Mouse (Mus musculus) heart, adult 8-10 months (tissue): ENCODE data around the gene Slc4a1. TPM values are rescaled to one million over a fixed set of nuclear protein-coding genes. Genes with fewer than 3 reads are reported as not detected.
"Not testable (repeated sequence)": the region's sequence is repeated elsewhere in the genome, so short reads cannot be mapped to it uniquely, and the experiment has no call there.

Source experiments
- DNase-seq: peaks from one replicate; pipeline ENCODE4 v3.0.0; 2022; ENCODE audit warnings: low spot score
- total RNA-seq, 4 experiments: library from RNA; stranded (reverse); gene quantifications; 2 replicates each; pipeline ENCODE4 v1.2.4; 2022

The Slc4a1 gene
- total RNA-seq, 4 experiments from 2014 or later: 0.19 to 4.5 (median 1.5) TPM

DNA sequence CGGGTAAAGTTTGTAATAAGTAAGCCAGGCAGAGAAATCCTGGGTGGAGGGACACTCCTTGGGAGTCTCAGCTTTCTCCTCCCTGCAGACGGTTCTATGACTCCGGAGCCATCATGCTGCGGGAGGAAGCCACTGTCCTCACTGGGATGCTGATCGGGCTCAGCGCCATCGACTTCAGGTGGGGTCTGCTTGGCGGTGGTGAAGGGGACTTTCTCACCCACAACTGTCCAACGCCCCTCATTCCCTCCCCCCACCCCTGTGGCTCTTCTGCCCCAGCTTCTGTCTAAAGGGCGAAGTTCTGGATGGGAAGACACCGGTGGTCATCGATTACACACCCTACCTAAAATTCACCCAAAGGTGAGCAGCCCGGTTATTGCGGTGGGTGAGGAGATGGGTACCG, 33.1 kb upstream of the Slc4a1 start:
- DNase-seq: no peak

DNA sequence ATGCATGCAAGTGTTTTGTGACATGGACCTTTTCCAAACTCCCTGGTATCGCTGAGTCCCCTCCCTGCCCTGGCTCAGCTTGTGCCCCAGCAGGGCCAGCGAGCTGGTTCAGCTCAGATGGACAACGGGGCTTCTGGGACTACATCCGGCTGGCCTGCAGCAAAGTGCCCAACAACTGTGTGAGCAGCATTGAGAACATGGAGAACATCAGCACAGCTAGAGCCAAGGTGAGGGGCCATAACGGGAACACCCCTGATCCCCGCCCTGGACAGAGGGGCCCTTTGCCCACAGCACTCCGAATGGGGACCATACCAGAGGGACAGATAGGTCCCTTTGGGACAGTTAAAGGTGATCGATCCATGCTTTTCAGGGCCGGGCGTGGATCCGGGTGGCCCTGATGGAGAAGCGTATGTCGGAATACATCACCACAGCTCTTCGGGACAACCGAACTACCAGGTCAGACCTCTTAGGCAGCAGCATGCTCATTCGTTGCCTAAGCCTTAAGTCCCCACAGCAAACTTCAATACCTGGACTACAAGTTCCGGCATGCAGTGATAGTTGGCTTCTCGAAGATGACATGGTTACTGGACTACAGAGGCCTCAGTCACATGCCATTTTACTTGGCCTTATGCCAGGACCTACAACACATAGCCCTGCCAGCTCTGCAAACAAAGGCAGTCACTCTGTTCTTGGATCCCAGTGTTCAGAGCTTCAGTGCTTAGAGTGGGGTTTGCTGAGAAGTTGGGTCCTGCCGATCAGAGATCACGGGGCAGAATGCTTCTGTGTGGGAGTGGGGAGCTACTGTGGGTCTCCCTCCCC, 32.2 kb upstream of the Slc4a1 start:
- no peak for DNase-seq

GRCm38 (mm10) chr11:102396671-102397141, 30.7 kb upstream of the Slc4a1 start:
- DNase-seq: no peak

DNA sequence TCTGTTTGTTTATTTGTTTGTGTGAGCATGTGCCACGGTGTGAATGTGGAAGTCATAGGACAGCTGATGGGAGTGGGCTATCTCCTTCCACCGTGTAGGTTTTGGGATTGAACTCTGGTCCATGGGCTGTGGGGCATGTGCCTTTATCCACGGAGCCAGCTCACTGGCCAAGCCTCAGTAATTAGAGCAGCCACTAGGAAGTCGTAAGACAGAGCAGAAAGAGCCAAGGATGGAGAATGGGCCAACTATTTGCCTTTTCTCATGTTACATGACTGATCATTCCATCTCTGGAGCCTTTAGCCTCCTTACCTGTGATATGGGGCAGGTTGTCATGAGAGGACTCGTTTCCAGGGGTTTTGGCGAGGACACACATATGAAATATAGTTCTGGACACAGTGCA, 30.3 kb upstream of the Slc4a1 start:
- DNase-seq: no peak

- DNase-seq: no peak
Measured at GRCm38 (mm10) chr11:102395250-102395649, 29.2 kb upstream of the Slc4a1 start.

GRCm38 (mm10) chr11:102394421-102395124, 28.6 kb upstream of the Slc4a1 start:
- no peak for DNase-seq

DNA sequence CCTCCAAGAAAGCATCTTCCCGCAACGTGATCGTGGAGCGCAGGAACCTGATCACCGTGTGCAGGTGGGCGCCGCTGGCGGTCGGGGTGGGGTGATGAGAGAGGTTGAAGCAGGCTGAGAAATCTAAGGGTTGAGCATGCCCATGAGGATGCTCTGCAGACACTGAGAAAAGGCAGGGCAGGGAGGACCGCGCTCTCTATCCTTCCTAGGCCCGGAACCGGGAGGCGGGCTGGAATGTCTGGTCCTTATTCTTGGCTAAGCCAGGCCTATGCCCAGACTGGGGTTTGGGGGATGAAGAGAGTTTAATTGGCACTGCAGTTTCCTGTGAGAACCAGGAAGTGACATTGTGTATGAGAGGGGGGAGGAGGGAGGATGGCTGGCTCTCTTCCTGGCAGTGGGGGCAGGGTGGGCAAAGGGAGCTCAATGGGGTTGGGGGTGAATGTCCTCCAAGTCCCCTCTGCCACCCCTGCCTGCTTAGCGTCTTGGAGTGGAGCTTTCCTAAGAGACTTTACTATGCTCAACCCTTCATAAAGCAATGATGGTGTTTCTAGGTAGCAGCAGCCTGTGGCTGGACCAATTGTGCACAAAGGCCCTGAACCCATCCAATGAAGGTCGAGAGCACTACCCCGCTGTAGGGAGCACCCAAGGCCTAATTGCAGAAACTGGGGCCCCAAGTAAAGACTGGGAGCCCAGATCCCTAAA, 27.9 kb upstream of the Slc4a1 start:
- DNase-seq: no peak

GRCm38 (mm10) chr11:102393238-102393634, 27.2 kb upstream of the Slc4a1 start, which contains the start of gene Rundc3a:
Gene Rundc3a, plus strand, starts transcription at chr11:102393403.
- DNase-seq: no peak

- DNase-seq: no peak
Measured at GRCm38 (mm10) chr11:102392441-102393237, 26.6 kb upstream of the Slc4a1 start.

DNA sequence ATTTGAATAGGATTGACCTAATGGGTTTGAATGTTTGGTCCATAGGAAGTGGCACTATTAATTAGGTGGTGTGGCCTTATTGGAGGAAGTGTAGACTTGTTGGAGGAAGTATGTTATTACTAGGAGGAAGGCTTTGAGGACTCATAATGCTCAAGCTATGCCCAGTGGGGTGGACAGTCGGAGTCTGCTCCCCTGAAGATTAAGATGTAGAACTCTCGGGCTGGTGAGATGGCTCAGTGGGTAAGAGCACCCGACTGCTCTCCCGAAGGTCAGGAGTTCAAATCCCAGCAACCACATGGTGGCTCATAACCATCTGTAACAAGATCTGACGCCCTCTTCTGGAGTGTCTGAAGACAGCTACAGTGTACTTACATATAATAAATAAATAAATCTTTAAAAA, 23.4 kb upstream of the Slc4a1 start:
- DNase-seq: not testable (repeated sequence)

GRCm38 (mm10) chr11:102386121-102386520, 20.1 kb upstream of the Slc4a1 start:
- no peak for DNase-seq

DNA sequence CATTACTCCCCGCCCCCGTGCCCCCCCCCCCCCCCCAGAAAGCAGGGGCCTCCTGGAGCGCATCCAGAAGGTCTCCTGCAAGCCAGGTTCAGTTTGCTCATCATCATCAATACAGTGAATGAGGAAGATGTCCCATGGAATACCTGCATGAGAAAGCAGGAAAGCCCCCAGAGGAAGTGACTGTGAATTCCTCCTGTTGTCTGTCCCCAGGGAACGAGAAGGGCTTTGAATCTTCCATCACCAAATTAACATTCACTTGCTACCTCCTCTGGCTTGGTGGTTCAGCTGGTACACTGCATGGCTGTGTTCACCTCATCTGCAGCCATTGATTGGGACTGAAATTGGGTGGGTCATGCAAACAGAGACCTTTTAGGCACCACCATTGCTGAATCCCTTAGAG, 19.1 kb upstream of the Slc4a1 start:
- DNase-seq: no peak

- DNase-seq: no peak
Measured at GRCm38 (mm10) chr11:102384418-102384817, 18.4 kb upstream of the Slc4a1 start.

- no peak for DNase-seq
Measured at GRCm38 (mm10) chr11:102383365-102384136, 17.5 kb upstream of the Slc4a1 start.

- DNase-seq: no peak
Measured at GRCm38 (mm10) chr11:102382794-102383193, 16.8 kb upstream of the Slc4a1 start.

DNA sequence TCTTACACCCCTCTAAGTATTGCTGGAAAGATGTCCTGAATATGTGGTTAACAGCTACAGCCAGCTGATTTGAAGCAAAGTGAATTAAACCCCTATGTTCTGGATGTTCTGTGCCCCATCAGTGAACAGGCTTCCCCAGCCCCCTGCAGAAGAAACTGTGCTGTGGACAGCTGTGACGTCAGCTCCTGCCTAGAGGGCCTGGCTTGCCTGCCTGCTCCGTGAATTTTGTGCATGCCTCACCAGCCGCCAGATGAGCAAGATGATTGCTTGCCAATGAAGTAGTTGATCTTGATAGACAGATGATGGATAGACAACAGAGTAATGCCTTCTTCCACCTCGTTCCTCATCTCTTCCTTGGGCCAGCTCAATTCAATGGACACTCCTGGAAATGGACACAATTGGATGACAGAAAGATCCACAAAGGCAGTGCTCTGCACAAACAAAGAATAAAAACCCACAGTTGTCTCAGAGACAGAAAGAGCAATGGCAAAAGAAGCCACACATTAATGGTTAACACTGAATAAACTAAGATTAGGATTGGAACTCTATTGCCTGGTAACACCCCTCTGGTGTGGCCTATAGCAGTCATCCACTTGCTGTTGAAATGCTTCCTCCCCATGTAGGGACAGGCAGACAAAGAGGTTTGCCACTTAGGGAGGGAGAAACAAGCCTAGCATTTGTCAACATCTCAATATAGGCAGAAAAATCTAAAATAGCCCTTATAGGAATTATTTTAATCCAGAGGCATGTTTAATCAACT, 15.5 kb upstream of the Slc4a1 start:
- no peak for DNase-seq

DNA sequence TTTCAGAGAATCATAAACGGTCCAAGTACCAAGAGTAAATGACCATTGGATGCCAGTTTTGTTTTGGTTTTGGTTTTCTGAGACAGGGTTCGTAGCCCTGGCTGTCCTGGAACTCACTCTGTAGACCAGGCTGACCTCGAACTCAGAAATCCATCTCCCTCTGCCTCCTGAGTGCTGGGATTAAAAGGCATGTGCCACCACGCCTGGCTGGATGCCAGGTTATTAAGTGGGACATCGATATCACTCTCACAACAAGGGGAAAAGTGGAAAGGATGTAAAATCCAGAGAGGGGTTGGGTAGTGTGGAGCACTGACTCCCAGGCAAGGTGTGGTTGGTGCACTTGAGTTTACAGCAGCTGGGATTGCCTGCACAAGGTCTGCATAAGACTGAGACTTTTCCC, 14.1 kb upstream of the Slc4a1 start:
- no peak for DNase-seq

DNA sequence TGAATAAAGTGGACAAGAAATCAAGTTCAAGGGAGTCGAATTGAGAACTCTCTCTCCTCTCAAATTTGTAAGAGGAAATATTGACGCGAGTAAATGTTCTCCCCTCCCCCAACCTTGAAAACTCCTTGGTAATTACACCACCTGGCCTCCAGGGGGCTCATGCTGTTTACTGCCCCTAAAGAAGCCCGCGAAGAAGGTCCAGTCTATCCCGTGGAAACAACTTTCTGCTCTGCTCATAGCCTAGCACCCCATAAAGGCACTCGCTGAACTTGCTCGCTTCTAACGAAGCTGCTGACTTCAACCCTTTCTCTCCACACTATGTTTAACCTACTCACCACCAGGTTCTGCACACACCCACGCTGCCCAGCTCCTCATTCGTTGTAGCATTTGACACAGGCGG, 11.2 kb upstream of the Slc4a1 start:
- DNase-seq: no peak

GRCm38 (mm10) chr11:102376196-102376835, 10.3 kb upstream of the Slc4a1 start:
- DNase-seq: no peak
